Mouse (Mus musculus) cerebellum, adult 9-11 months (tissue): Measurements from ENCODE around the gene Spem1.
"Not testable (repeated sequence)": the region's sequence is repeated elsewhere in the genome, so short reads cannot be mapped to it uniquely, and the experiment has no call there.

Experiments used
- DNase-seq: peaks from one replicate; pipeline ENCODE4 v3.0.0; 2022

Spem1 gene

DNA sequence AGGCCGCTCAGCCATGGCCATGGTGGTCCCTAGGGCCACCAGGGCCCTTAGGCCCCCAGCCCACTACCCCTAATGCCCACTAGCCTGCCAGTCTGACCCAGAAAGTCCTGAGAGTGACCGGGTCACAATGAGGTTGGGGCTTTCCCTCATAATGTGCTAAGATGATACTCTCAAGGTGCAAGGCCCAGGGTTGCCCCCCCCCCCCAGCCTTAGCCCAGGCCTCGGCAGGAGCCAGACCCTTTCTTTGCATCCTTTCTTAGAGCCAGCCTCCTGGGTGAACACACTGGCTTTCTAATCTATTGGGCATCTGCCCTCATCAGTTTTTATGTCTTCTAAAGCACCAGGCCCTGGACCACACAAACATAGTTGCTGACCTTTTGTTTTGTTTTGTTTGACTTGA is at the start of gene Spem1:
Gene Spem1 (minus strand): TSS at position 101 of the 400 bp plus-strand sequence.
- no peak for DNase-seq

DNA sequence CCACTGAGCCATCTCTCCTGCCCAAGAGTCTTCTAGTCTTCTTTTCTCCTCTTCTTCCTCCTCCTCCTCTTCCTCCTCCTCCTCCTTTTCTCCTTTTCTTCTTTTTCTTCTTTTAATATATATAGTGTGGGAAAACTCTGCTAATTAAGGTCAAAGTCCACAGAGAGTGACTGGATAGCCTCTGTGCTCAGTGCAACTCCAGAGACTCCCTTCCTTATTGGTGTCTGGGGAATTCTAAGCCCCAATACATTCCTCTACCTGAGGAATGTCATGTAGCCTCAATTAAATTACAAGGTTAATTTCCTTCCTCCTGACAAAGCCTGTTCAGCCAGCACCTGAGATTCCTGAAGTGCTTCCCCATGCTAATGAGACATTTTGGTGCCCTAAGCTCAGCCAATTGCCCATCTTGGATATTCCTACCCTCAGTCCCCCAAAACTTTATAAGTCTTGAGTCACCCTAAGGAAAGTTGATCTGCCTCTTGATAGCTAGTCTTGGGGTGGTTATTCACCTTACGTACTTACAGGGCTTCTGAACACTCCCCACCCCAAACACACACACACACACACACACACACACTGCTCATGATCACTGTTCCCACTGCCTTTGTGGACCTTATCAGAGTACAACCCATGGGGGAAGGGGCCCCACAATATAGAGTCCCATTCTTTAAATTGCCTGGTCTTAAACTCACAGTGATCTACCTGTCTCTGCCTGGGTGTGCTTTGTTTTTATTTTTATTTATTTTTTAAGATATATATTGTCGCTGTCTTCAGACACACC is 48.5 kb upstream of the Spem1 start:
- DNase-seq, result no peak

DNA sequence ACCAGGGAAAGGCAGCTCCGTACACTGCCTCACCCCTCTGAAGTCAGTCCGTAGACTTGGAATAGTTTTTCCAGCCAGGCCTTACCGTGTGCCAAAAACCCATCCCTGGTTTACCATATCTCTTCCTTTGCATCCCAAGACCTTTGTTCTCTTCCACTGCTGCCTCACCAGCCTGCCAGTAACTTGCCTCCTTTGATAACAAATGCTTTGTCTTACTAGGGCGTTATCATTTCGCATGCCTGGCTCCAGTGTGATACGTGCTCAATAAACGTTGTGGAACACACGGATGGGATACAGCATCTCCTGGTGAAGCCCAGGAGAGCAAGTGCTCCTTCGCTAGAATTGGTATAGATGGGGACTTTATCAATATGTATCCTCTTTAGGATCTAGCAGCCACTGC is 45.4 kb upstream of the Spem1 start:
- DNase-seq, result no peak

DNA sequence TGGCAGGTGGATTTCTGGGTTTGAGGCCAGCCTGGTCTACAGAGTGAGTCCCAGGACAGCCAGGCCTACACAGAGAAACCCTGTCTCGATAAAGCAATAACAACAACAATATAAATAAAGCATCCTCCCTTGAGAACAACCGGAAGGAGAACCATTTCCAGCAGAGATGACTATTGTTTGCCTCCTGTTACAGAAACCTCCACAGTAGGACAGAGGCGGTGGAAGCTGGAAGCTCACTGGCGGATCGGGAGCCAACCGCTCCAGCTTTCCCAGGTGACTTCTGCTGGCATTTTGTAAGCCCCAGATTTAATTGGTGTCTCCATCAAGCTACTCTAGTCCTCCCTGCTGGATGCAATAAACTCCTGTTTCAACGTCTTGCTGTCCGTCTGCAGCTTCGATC is 43.6 kb upstream of the Spem1 start:
- no peak for DNase-seq

DNA sequence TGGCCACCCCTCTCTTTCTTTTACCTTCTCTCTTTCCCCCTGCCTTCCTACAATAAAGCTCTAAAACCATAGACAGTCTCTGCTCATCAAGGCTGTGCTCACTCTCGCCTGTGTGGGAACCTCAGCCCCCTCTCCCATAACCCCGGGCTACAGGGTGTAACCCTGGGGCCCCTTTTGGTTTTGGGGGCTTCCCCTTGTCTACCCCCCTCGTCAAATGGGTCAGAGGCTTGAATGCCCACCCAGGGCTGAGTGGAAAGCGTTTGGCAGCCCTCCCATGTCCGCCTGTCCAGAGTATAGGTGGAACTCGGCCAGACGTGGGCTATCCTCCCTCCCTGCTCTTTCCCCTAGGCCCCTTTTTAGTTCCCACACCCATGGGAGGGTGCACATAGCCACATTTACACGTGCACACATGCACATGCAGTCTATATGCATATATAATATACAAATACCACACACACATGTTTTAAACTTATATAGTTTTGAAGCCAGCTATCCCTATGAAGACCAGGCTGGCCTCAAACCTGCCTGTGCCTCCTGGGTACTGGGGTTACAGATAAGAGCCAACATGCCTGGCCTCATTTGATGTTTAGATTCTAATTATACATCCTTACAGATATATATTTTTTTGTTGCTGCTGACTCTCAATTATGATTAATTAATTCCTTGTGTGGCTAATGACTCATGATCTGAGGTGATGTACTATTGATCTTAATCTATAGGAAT is 42.3 kb upstream of the Spem1 start:
- DNase-seq, result no peak

DNA sequence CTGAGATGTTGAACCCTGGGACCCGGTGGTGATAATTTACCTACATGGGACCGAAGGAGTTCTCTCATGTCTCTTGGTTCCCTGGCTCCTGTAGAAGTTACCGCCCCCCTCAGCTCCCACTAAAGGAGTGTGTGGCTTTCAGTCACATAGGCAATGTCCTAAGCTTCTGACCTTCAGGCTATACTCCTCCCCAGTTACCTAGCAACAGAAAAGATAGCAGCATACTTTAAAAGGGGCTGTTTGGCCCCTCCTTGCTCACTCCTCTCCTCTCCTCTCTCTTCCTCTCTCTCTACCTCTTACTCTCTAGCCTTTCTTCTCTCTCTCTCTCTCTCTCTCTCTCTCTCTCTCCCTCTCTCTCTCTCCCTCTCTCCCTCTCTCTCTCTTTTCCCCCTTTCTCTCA is 41.7 kb upstream of the Spem1 start:
- not testable (repeated sequence) for DNase-seq

DNA sequence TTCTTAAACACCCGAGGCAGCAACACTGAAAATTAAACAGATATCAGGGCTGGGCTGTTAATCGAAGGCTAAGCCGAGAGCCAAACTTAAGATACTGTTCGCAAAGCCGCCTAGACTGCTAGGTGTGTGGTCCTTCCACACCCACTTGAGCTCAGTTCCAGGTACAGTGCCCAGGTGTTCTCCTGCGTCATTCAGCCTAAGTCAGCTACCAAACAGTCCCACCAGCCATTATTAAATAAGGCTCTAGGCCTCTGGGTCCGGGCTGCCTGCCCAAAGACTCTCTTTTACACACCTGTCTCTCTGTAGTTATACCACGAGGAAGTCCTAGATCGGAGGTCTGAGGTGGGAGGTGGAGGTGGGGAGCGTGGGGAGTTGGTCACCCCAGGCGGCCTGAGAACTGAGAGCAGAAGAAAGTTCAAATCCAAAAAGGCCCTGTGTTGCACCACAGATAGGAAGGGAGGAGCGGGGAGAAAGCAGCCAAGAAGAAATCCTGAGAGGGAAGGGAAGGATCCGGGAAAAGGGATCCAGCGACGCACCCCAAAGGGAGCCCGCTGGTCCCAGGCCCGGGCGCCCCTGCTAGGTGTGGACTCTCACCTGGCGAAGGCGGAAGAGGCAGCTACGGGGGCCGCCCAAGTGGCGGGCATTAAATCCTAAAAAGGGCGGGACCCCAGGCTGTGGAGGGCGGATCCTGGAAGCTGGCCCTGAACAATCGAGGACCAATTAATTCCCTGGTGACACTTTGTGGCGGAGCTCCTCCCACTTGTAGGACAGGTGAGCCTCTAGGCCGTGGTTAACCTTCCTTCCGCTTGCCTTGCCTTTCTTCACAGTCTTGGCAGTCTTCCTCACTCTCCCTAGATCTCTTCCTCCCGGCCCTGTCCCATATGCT is 36.4 kb upstream of the Spem1 start, which contains the start of gene Tnk1:
Gene Tnk1 (minus strand): TSS at position 618 of the 886 bp plus-strand sequence.
- no peak for DNase-seq

DNA sequence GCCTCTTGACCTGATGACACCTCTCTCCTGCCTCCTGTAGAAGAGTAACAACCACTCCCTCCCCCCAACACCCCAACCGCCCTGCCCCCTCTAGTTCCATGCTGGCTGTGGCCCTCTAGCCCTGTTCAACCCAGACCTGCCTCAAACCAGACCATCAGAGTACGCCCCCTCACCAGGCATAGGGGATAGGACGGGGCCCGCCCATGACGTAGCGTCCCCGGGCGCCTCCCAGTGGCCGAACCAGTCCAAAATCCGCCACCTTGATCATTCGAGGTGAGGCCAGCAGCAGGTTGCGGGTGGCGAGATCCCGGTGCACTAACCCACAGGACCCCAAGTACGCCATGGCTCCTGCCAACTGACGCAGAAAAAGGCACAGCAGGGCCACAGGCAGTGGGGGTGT is 33.4 kb upstream of the Spem1 start:
- DNase-seq, result peak; percentile 63

DNA sequence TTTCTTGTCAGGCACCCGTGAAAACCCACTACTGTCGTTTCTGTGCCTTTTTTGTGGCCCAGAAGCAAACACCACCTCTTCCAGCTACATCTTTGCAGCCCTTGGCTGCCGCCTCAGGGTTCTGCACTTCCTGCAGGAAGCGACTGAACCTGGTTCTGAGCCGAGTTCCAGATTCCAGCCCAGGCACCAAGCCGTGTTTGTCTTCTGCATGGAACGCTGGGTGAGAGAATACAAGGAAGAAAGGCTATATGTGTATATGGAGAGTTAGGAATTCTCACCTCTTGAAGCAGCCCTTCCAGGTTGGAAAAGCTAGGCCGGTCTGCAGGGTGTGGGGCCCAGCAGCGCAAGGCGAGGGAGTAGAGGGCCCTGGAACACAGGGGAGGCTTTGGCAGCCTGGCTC is 32.7 kb upstream of the Spem1 start:
- no peak for DNase-seq

DNA sequence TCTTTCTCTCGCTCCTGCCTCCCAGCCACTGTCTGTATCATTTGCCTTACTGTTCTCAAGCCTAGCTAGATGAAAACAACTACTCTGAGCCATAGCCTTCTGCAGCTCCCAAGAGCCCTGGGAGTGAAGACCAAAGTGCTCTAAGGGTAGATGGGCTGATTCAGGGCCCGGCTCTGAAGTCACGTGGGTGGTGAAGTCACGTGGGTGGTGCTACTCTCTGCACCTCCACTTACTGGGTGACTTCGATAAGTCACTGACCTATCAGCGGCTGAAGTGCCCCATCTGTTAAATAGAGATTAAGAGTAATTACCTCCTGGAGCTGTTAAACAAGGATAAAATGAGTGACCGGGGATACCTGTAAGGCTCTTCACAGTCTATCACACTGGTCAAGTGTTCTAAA is 32.0 kb upstream of the Spem1 start:
- DNase-seq, result no peak

DNA sequence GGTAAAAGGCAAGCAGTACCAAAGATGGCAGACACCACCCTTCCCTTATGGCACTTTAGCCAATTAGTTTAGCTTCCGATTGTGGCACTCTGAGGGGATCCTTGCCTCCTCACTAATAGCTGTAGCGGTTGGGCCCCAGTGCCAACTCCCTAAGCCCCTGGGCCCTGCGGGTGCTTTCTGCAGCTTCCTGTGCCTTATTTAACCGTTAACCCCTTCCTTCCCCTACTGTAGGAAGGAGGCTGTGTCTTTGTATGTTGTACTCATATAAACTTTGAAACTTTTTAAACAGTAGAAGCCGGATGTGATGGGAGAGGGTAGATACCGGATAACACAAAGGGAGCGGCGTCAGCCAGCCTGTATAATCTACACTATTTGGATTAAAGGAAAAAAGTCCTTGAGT is 28.8 kb upstream of the Spem1 start:
- no peak for DNase-seq

DNA sequence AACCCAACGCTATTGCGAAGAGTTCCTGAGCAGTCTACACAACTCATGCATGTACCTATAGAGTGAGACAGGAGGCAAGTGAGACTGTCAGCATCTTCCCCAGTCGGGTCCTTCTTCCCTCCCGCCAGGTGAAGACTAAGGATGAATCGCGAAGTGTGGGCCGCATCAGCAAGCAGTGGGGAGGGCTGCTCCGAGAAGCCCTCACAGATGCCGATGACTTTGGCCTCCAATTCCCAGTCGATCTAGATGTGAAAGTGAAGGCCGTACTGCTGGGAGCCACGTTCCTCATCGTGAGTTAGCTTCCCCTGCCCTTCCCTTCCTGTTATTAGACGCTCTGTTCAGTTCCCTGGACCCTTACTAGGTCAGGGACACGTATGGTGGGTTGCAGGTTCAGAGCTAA is 27.9 kb upstream of the Spem1 start:
- no peak for DNase-seq

DNA sequence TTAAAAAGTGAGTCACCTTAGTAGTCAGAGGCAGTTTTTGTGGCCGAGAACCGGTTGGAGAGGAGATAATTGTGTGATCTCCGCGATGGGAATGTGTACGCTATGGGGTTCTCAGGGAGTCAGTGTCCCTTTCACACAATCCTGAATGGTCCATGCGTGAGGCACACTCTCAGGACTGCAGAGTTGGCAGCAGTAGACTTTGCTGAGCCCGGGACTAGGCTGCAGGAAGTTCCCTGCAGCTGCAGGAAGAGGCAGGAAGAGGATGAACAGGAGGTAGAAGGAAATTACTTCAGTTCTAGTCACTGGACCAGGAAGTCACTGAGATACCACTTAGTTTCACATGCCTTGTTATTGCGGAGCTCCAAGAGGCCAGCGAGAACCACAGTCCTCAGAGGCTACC is 27.1 kb upstream of the Spem1 start:
- DNase-seq, result peak; percentile 15

DNA sequence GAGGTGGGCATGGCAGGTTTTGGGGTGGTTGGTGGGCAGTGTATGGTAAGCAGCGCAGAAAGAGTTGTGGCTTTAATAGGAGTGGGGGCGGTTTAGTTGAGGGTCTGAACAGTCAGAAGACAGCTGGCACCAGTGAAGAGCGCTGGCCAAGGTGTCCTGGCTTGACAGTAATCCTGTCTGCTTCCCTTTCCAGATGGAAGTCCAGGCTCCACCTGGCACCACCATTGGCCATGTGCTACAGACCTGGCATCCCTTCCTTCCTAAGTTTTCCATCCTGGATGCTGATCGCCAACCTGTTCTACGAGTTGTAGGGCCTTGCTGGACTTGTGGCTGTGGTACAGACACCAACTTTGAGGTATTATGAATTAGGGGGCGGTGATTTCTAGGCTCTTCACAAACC is 26.0 kb upstream of the Spem1 start:
- peak; percentile 86 for DNase-seq

DNA sequence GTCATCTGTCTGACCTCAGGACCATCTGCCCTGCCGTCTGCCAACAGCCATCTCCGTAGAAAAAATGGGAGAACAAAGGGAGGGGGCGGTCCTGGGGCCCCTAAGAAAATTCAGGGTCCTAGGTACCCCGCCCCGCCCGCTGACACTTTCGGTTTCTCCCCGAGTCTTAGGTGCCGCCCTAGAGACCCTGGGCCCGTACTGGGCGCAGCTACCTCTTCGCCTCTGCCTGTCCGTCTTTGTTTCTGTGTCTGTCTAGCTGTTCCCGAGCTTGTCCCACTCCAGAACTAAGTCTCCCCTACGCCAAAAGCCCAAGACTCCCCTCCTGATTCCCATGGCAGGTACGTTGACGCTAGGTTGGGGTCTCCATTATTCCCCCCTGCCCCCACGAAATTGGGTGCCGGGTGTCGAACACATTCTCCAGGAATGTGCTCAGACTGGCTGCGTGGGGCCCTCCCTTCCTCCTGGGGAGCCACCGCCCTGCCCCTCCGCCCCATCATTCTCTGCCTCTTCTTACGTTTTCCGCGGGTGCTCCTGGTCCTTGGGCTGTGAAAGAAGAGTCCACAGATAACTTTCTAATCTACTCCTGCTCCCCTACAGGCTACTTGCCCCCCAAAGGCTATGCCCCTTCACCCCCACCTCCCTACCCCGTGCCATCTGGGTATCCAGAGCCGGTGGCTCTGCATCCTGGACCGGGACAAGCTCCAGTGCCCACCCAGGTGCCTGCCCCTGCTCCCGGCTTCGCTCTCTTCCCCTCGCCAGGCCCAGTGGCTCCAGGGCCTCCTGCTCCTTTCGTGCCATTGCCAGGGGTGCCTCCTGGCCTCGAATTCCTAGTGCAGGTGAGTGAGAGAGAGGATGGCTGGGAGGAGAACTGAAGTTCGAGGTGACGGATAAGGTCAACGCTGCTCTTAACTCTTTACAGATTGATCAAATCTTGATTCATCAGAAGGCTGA is 25.0 kb upstream of the Spem1 start:
- peak; percentile 62 for DNase-seq

DNA sequence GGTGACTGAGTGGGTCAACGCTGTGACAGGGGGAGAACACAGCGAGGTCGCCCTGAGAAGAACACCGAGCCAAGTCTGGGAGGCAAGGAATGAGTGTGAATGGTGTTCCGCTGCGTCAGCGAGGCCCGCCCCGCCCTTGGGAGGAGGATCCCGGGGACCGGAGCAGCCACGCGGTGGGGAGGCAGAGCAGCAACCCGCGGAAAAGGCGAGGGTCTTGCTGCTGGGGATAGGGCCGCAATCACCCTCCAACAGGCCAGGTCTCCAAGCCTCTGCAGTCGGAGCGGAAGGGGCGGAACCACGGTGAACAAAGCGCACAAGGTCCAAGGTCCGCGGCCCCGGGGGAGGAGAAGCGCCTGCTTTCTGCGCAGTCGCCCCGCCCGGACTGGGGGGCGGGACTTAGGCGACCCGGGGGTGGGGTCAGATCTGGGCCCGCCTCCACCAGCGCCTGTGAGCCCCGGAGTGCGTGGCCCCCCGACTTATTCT is 24.3 kb upstream of the Spem1 start, which contains the start of gene Plscr3:
Gene Plscr3 (plus strand): TSS at position 179 of the 483 bp plus-strand sequence.
- peak; percentile 93 for DNase-seq

DNA sequence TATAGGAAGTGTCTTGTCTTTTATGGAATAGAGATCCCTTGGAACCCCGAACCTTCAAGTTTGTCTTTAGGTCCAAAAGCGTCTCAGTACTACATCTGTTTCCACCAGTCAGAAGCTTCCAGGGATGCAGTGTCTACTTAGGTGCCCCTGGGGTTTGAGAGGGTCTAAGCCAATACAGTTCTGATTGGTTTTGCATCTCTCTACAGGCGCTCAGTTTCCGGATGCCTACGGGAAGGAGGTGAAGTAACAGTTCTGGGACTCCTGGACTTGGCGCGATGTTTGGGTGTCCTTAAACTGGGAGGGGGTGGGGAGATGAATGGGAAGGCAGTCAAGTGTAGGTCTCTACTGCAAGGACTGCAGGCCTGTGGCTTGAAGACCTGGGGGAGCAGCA is 16.7 kb upstream of the Spem1 start:
- no peak for DNase-seq

DNA sequence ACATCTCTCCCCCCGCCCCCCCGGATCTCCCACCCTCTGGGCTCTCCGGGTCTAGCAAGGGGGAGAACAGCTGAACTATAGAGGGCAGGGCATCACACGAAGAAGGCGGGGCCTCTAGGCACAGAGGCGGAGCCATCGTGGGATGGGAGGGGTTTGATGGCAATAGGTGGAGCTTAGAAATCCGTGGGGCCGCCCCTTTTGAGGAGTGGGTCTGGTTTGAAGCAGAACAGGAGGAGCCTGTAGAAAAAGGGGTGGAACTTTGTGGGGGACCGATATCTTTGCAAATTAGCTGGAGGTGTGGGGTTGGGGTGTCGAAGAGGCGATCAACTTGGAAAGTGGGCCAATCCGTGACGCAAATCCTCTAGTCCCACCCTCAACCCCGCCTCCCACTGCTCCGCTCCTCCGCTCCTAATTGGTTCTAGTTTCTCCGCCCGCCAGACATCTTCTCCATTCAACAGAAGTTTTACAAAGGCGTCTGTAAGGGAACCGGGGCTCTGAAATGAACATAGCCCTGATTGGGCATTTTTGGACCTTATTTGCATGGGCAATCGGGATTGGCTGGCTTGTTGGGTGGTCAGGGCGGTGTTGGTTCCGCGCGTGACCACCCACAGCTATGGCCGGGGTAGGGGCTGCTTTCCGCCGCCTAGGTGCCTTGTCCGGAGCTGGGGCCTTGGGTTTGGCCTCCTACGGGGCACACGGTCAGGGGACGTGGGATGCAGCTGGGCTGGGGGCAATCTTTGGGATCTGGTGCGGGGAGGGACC is 16.2 kb upstream of the Spem1 start, which contains the start of gene Tmem256:
Gene Tmem256 (plus strand): TSS at position 563 of the 762 bp plus-strand sequence.
- DNase-seq, result peak; percentile 98

DNA sequence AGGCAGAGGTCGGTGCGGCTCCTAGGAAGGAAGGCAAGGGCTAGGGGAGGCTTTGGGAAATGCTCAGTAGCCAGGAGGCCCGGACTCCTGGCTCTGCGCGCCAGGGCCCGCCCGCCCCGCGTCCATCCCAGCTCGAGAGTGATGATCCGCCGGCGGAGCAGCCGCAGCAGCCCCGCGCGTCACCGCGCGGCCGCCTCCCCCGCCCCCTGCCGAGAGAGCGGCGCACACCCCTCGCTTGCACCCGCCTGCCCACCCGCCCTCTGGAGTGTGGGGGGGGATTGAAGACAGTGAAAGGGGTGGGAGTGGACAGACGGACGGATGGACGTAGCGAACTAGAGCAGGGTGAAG is 15.6 kb upstream of the Spem1 start, which contains the start of gene Nlgn2:
Gene Nlgn2 (minus strand): TSS at position 181 of the 348 bp plus-strand sequence.
- no peak for DNase-seq

DNA sequence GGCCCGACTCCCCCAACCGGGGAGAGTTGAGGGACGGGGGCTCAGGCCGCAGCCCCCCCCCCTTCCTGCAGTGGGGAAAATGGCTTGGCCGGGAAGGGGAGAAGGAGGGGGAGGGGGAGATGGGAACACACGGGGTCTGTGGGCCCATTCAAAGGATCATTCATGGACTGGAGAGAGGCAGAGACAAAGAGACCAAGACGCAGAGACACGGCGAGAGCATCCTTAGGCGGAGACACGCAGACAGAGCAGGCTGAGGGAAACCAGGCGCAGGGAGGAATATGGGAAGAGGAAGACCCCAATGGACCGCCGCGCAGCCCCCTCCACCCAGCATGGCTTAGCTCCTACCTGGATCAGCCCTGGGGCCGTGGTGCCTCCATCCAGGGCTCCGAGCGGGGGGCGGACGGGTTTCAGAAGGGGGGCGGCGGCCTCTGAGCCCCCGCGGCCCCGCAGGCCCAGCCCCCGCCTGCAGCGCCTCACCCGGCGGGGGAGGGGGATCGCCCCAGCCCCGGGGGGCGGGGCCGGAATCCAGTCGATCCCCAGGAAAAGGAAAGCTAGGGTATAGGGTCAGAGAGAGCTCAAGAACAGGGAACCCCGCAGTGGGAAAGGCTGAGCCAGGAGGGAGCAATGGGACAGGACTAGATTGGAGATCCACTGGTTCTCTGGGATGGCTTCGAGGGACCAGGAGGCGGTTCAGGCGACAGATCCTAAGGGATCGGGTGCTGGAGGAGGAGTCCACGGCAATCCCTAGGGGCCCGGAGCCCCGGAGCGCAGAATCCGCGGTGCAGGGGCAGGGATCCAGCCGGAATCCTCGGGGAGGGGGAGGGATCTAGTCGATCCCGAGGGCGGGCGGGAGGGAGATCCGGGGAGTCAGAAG is 15.0 kb upstream of the Spem1 start:
- peak; percentile 84 for DNase-seq
